Mouse (Mus musculus) heart, embryonic 14.5 days (tissue): ENCODE results near the gene Ces2h. TPM values are rescaled to one million over a fixed set of nuclear protein-coding genes. Genes with fewer than 3 reads are reported as not detected.
A peak's percentile ranks its signal among the peaks of the same experiment; 100 is the strongest.

ENCODE experiments used
- ATAC-seq: fragments of 200-750 bp; cut with Nextera tagmentation; 2 replicates; pipeline ENCODE4 v1.8.0; 2017; ENCODE audit warnings: low read depth, moderate TSS enrichment; ENCODE audit not compliant: insufficient number of reproducible peaks, insufficient read depth, low FRiP score
- H3K27ac ChIP-seq, 2 experiments: fragments of 200-500 bp in 1 of 2; fragments of 300-500 bp in 1 of 2; sonication (generic) in 1 of 2; replicated peaks in 1 of 2; 2 replicates each; pipeline ENCODE4 v1.5.1; 2012 to 2014; ENCODE audit warnings: low read depth in 2 of 2, low read length in 2 of 2, control low read depth in 1 of 2, mild to moderate bottlenecking in 1 of 2, mixed read lengths in 1 of 2; ENCODE audit not compliant: control insufficient read depth in 1 of 2, insufficient read depth in 1 of 2
- H3K27me3 ChIP-seq: fragments of 300-500 bp; sonication (generic); 2 replicates; pipeline ENCODE4 v1.6.1; 2014; ENCODE audit warnings: mild to moderate bottlenecking, low read length, control low read depth; ENCODE audit not compliant: control insufficient read depth, insufficient read depth
- H3K36me3 ChIP-seq: fragments of 300-500 bp; sonication (generic); 2 replicates; pipeline ENCODE4 v1.6.1; 2014; ENCODE audit warnings: mild to moderate bottlenecking, control low read depth, low read length, mixed read lengths; ENCODE audit not compliant: control insufficient read depth, insufficient read depth
- H3K4me1 ChIP-seq, 2 experiments: fragments of 200-500 bp in 1 of 2; fragments of 300-500 bp in 1 of 2; sonication (generic) in 1 of 2; 2 replicates each; pipeline ENCODE4 v1.6.1; 2012 to 2014; ENCODE audit warnings: low read length in 2 of 2, control low read depth in 1 of 2, mixed read lengths in 1 of 2; ENCODE audit not compliant: control insufficient read depth in 2 of 2, insufficient read depth in 2 of 2
- H3K4me2 ChIP-seq: fragments of 300-500 bp; sonication (generic); 2 replicates; pipeline ENCODE4 v1.6.1; 2014; ENCODE audit warnings: mild to moderate bottlenecking, low read length
- H3K4me3 ChIP-seq, 2 experiments: fragments of 200-500 bp in 1 of 2; fragments of 300-500 bp in 1 of 2; sonication (generic) in 1 of 2; 2 replicates each; pipeline ENCODE4 v1.5.1; 2012 to 2014; ENCODE audit warnings: low read length in 2 of 2, mild to moderate bottlenecking in 2 of 2, control low read depth in 1 of 2, low read depth in 1 of 2, moderate library complexity in 1 of 2; ENCODE audit not compliant: control insufficient read depth in 1 of 2, insufficient read depth in 1 of 2
- H3K9ac ChIP-seq: fragments of 300-500 bp; sonication (generic); 2 replicates; pipeline ENCODE4 v1.6.1; 2014; ENCODE audit warnings: mild to moderate bottlenecking, low read length
- H3K9me3 ChIP-seq: fragments of 300-500 bp; sonication (generic); 2 replicates; pipeline ENCODE4 v1.6.1; 2016; ENCODE audit warnings: low read length, control low read depth; ENCODE audit not compliant: control insufficient read depth
- WGBS: fragments of 180-500 bp; shearing (Covaris S2); extraction: QIAGEN DNeasy Blood & Tissue Kit; methylation state at CpG from one replicate; pipeline ENCODE4 v1.1.7; 2014; 5-methylcytosine and 5-hydroxymethylcytosine counted together
- polyA plus RNA-seq: library from polyadenylated mRNA; unstranded; fragments of >200 nt; fragmentation: Nextera tagmentation; extraction: Ambion mirVana; gene quantifications from 2 replicates; pipeline ENCODE4 v1.2.1, GENCODE M21; 2014

Gene Ces2h
- polyA plus RNA-seq, result not detected in 2 replicates

GRCm38 (mm10) chr8:105000586-105000985 is at the start of gene Ces2h:
TSS of gene Ces2h (plus strand) at chr8:105000853.
- ATAC-seq, result no peak
- H3K9ac ChIP-seq, result no peak within 1 kb of the TSS
- no peak within 1 kb of the TSS for H3K4me3 ChIP-seq
- H3K27ac ChIP-seq, result no peak within 1 kb of the TSS
- WGBS, result 74% methylated on average over 7 of the region's 7 CpGs
- no peaks in the 10 kb centered on the region for H3K36me3 ChIP-seq
- no peaks in the 10 kb centered on the region for H3K4me1 ChIP-seq
- H3K9me3 ChIP-seq, result no peaks in the 10 kb centered on the region
- no peak within 1 kb of the TSS for H3K4me2 ChIP-seq
- no peaks in the 10 kb centered on the region for H3K27me3 ChIP-seq

DNA sequence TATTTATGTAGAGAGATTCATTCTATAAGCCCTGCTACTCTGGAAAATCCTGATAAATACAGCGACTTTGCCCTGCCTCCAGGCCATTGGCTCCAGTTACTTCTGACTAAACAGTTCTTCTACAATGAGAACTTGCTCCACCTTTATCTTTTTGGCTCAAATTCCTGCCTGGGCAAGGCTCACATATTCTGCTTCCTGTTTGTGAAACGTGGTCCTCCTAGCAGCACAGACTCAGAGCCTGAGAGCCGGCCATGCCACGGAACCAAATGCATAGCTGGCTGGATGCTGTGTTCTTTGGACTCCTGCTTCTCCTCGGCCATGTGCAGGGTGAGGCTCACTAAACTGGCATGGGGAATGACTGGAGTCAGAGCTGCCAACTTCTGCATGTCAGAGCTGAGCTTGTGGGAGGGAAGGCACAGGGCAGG is 39.1 kb upstream of the Ces2h start, which contains the start of gene Ces2g:
TSS of gene Ces2g (plus strand) at position 182 of the 425 bp plus-strand sequence.
- Histone ChIP-seq H3K9ac (no peak within 1 kb of the TSS), H3K4me3 (no peak within 1 kb of the TSS), H3K4me1 (no peaks in the 10 kb centered on the region), H3K9me3 (no peaks in the 10 kb centered on the region), H3K27me3 (no peaks in the 10 kb centered on the region), H3K36me3 (no peaks in the 10 kb centered on the region), H3K27ac (peak within 1 kb of the TSS in 1 of 2 experiments; percentile 24; a peak in 1 of 4 replicates), H3K4me2 (no peak within 1 kb of the TSS)
- ATAC-seq, result peak; percentile 73
- 49% methylated on average over 5 of the region's 5 CpGs for WGBS

DNA sequence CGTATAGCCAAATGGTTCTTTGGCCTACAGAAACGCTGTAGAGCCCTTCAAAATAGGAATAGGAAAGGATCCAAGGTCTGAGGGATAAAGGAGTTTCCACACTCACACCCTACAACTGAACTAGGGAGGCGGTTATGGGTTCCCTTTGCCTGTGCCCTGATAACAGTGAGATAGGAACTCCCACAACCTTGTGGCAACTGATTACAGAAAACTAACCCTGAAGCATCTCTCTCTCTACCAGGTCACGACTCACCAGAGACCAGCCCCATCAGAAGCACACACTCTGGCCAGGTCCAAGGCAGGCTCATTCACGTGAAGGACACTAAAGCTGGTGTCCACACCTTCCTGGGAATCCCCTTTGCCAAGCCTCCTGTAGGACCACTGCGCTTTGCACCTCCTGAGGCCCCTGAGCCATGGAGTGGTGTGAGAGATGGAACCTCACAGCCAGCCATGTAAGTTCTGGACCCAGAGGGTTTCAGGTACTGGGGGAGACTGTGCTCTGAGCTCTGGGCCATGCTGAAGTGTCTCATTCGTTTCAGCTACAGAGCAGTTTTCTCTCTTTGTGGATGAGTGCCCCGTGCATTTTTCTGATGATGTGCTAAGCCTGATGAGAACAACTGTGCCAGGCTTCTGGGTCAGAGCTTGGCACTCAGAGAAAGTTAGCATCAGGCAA is 38.3 kb upstream of the Ces2h start:
- Histone ChIP-seq H3K36me3 (no peaks in the 10 kb centered on the region), H3K9ac (no peak overlapping the region), H3K27ac (no peak overlapping the region), H3K9me3 (no peaks in the 10 kb centered on the region), H3K4me1 (no peaks in the 10 kb centered on the region), H3K27me3 (no peaks in the 10 kb centered on the region), H3K4me3 (no peak overlapping the region), H3K4me2 (no peak overlapping the region)
- no peak for ATAC-seq
- 62% methylated on average over 8 of the region's 8 CpGs for WGBS

DNA sequence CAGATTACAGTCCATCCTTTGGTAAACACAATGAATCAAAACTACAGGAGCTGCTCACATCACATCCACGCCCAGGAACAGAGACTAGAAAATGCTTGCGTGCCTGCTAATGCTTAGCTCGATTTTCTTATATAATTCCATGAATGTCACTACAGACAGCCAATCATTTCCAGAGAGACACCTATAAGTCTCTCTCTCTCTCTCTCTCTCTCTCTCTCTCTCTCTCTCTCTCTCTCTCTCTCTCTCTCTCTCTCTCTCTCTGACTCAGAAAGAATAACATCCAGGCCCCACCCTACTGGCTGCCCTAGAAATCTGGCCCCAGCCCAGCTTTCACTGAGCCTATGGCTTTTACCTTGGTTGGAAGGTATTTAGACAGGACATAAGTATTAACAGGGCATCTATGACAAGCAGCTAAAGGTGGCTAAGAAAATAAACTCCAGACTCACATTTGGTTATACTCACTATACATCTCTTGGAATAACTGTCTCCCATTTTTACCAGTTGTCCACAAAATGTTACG is 37.2 kb upstream of the Ces2h start:
- WGBS, result 77% methylated on average over 4 of the region's 4 CpGs
- Histone ChIP-seq H3K9me3 (no peaks in the 10 kb centered on the region), H3K4me3 (no peak overlapping the region), H3K4me1 (no peaks in the 10 kb centered on the region), H3K4me2 (no peak overlapping the region), H3K36me3 (no peaks in the 10 kb centered on the region), H3K27ac (no peak overlapping the region), H3K9ac (no peak overlapping the region), H3K27me3 (no peaks in the 10 kb centered on the region)
- no peak for ATAC-seq

DNA sequence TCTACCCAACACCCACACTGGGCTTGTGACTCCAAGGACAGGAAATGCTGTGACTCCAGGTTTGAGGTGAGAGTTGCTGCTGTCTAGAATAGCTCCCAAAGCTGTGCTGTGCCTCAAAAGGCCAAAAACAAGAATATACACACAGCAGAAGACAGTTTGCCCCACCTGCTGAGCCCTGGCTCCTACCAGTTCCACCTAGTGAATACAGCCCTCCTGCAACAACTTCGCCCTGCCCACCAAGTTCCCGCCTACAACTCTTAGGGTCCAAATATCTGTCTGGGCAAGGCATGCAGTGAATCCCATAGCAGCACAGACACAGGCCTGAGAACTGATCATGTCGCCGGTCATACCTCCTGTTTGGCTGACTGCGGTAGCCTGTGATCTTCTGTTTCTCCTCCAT is 16.5 kb upstream of the Ces2h start:
- Histone ChIP-seq H3K4me1 (no peaks in the 10 kb centered on the region), H3K27me3 (no peaks in the 10 kb centered on the region), H3K36me3 (no peaks in the 10 kb centered on the region), H3K27ac (no peak overlapping the region), H3K4me3 (no peak overlapping the region), H3K9me3 (peaks cover 15% of the 10 kb centered on the region), H3K9ac (no peak overlapping the region), H3K4me2 (no peak overlapping the region)
- no peak for ATAC-seq
- WGBS, result 91% methylated on average over 5 of the region's 5 CpGs

DNA sequence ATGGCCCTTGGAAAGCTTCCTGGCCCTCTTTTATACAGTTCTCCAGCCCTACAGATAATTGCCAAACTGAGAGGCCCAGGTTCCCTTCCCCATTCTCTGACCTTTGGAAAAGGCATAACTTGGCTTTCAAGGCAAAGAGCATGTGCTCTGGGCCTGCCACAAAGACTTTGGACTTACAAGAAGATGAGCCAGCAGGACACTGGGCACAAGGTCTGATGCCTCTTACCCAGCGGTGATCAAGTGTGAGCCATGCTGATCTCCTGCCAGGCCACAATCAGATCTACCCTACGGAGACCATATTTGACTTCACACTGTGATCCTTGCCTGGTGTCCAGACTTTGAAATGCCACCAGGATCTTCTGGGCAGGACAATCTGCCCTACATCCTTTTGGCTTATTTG is 15.7 kb upstream of the Ces2h start:
- Histone ChIP-seq H3K4me3 (no peak overlapping the region), H3K9me3 (peaks cover 8% of the 10 kb centered on the region), H3K27ac (no peak overlapping the region), H3K36me3 (no peaks in the 10 kb centered on the region), H3K27me3 (no peaks in the 10 kb centered on the region), H3K4me2 (no peak overlapping the region), H3K4me1 (no peaks in the 10 kb centered on the region), H3K9ac (no peak overlapping the region)
- no peak for ATAC-seq
- WGBS, result 72% methylated on average over 2 of the region's 2 CpGs

- no peak for ATAC-seq
- no peaks in the 10 kb centered on the region for H3K27me3 ChIP-seq
- 64% methylated on average over 6 of the region's 6 CpGs for WGBS
- no peaks in the 10 kb centered on the region for H3K36me3 ChIP-seq
- H3K27ac ChIP-seq, result no peak overlapping the region
- H3K9ac ChIP-seq, result no peak overlapping the region
- H3K9me3 ChIP-seq, result no peaks in the 10 kb centered on the region
- no peak overlapping the region for H3K4me2 ChIP-seq
- H3K4me3 ChIP-seq, result no peak overlapping the region
- H3K4me1 ChIP-seq, result no peaks in the 10 kb centered on the region
Measured at GRCm38 (mm10) chr8:104998191-104998590, 2.5 kb upstream of the Ces2h start.

GRCm38 (mm10) chr8:104999183-104999582 is 1.5 kb upstream of the Ces2h start:
- no peak overlapping the region for H3K9ac ChIP-seq
- H3K4me1 ChIP-seq, result no peaks in the 10 kb centered on the region
- no peaks in the 10 kb centered on the region for H3K36me3 ChIP-seq
- H3K9me3 ChIP-seq, result no peaks in the 10 kb centered on the region
- no peak overlapping the region for H3K4me3 ChIP-seq
- 76% methylated on average over 6 of the region's 6 CpGs for WGBS
- H3K4me2 ChIP-seq, result no peak overlapping the region
- ATAC-seq, result no peak
- H3K27me3 ChIP-seq, result no peaks in the 10 kb centered on the region
- no peak overlapping the region for H3K27ac ChIP-seq
